Mouse (Mus musculus) thymus, postnatal 25 days (tissue): ENCODE data around the gene Amy2a3.
"Not testable (repeated sequence)": the region's sequence is repeated elsewhere in the genome, so short reads cannot be mapped to it uniquely, and the experiment has no call there.

Experiments
- DNase-seq: peaks from one replicate; pipeline ENCODE4 v3.0.0; 2022

Gene Amy2a3

DNA sequence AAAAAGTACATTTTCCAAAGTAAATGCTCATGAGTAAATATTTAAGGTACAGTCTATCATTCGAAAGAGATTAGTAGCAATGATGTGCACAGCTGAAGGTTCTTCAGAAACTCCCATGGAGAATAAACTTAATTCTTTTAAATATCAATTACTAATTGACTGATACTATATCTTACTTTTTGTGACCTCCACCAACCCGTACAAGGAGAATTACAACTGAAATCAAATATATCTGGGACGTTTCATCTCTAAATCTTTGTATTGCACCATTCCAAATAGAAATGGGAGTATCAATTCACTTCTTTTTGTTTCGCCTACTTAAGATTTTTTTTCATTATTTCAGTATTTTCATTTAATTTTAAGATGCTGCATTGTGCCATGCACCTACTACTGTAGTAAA, at the start of gene Amy2a3:
Gene Amy2a3 (minus strand): TSS at position 101 of the 400 bp plus-strand sequence.
- DNase-seq, result not testable (repeated sequence)

DNA sequence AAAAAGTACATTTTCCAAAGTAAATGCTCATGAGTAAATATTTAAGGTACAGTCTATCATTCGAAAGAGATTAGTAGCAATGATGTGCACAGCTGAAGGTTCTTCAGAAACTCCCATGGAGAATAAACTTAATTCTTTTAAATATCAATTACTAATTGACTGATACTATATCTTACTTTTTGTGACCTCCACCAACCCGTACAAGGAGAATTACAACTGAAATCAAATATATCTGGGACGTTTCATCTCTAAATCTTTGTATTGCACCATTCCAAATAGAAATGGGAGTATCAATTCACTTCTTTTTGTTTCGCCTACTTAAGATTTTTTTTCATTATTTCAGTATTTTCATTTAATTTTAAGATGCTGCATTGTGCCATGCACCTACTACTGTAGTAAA, 32.7 kb upstream of the Amy2a3 start, which contains the start of gene Amy2a2:
Gene Amy2a2 (minus strand): TSS at position 101 of the 400 bp plus-strand sequence.
- not testable (repeated sequence) for DNase-seq

GRCm38 (mm10) chr3:113345484-113345883, 21.6 kb upstream of the Amy2a3 start:
- not testable (repeated sequence) for DNase-seq

GRCm38 (mm10) chr3:113312937-113313336, 10.9 kb downstream of the Amy2a3 start:
- DNase-seq, result not testable (repeated sequence)

- not testable (repeated sequence) for DNase-seq
Measured at GRCm38 (mm10) chr3:113291349-113291748, 32.5 kb downstream of the Amy2a3 start, which contains the start of gene Amy2a4. TSS of gene Amy2a4 (minus strand) at chr3:113291449.

DNA sequence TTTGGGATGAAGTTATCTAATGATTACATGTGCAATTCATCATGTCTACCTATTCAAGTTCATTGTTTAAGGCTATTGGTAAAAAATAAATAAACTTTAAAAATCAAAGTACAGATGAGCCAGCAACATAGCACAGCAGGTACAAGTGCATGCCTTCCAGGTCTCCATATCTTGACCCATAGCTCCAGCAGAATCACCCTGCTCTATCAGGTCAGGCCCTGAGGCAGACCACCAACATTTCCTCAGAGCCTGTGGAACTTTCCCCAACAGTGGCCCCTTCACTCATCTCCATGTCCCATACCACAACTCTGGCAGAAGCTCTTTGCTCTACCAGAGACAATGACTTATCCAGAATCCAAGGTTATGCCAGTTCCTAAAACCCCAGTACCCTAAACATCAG, 43.6 kb downstream of the Amy2a3 start:
- not testable (repeated sequence) for DNase-seq

GRCm38 (mm10) chr3:113279586-113279985, 44.3 kb downstream of the Amy2a3 start:
- not testable (repeated sequence) for DNase-seq
